Comparison of ENCODE assay signal across 8 mouse cellular contexts in genomic region chr7:120739558-120740101, GRCm38 (mm10). TPM values are rescaled to one million over a fixed set of nuclear protein-coding genes. Genes with fewer than 3 reads are reported as not detected.
DNase-seq lines count a peak whose midpoint lies in the region; ATAC-seq and TF ChIP-seq lines count a peak whose summit lies in the region.

No protein-coding gene starts in this region.

- peak; percentile 36; the same call in 1 of the 2 replicates for TF ChIP-seq CTCF in intestine, postnatal 0 days (IDR thresholded peaks at IDR 0.05; ENCODE audit: low read depth)

- no peak overlapping the region for H3K9ac ChIP-seq in lung, embryonic 15.5 days
- no peak overlapping the region for H3K9ac ChIP-seq in intestine, postnatal 0 days (ENCODE audit: low read depth, low read length)
- H3K9ac ChIP-seq in midbrain, embryonic 13.5 days (replicated peaks) = no peak overlapping the region

- H3K4me2 ChIP-seq in lung, embryonic 15.5 days = no peak overlapping the region
- no peak overlapping the region for H3K4me2 ChIP-seq in intestine, postnatal 0 days (replicated peaks; ENCODE audit: low read depth)
- H3K4me2 ChIP-seq in midbrain, embryonic 13.5 days (replicated peaks) = peak overlapping the region; percentile 11; the same call in 1 of the 2 replicates

- WGBS in lung, embryonic 15.5 days = 7% methylated on average over 5 of the region's 5 CpGs
- WGBS in intestine, postnatal 0 days = 17% methylated on average over 5 of the region's 5 CpGs
- WGBS in midbrain, embryonic 13.5 days = 4% methylated on average over 5 of the region's 5 CpGs

- no peak overlapping the region for H3K4me3 ChIP-seq in lung, embryonic 15.5 days
- H3K4me3 ChIP-seq in intestine, postnatal 0 days (ENCODE audit: low read depth, low read length) = no peak overlapping the region
- H3K4me3 ChIP-seq in midbrain, embryonic 13.5 days (replicated peaks) = no peak overlapping the region

- no peak for DNase-seq in lung, postnatal 25 days (ENCODE audit: low spot score)
- DNase-seq in frontal cortex, adult 2 months (ENCODE audit: extremely low spot score in 1 of 2, low spot score in 1 of 2) = peak; percentile 62 to 66
- DNase-seq in urinary bladder, postnatal 25 days (ENCODE audit: low spot score) = no peak
- DNase-seq in ovary, postnatal 14 days (ENCODE audit: low spot score) = no peak
- DNase-seq in gastrocnemius, postnatal 4 days (ENCODE audit: low spot score in 2 of 2) = no peak

- no peaks in the 10 kb centered on the region for H3K9me3 ChIP-seq in lung, embryonic 15.5 days
- no peaks in the 10 kb centered on the region for H3K9me3 ChIP-seq in intestine, postnatal 0 days (ENCODE audit: control insufficient read depth)
- H3K9me3 ChIP-seq in midbrain, embryonic 13.5 days = no peaks in the 10 kb centered on the region

- H3K4me1 ChIP-seq in lung, embryonic 15.5 days = peaks cover 10% of the 10 kb centered on the region; the same call in 1 of the 2 replicates
- no peaks in the 10 kb centered on the region for H3K4me1 ChIP-seq in intestine, postnatal 0 days (replicated peaks; ENCODE audit: control insufficient read depth, insufficient read depth, low read length)
- H3K4me1 ChIP-seq in midbrain, embryonic 13.5 days (replicated peaks) = peaks cover 13% of the 10 kb centered on the region

- no peaks in the 10 kb centered on the region for H3K27me3 ChIP-seq in lung, embryonic 15.5 days
- H3K27me3 ChIP-seq in intestine, postnatal 0 days (replicated peaks; ENCODE audit: control insufficient read depth, insufficient read depth, low read length) = no peaks in the 10 kb centered on the region
- H3K27me3 ChIP-seq in midbrain, embryonic 13.5 days = no peaks in the 10 kb centered on the region

- ATAC-seq in lung, embryonic 15.5 days (ENCODE audit: borderline replicate concordance, extremely low read depth, low FRiP score, low TSS enrichment) = peak; percentile 33; the same call in 1 of the 2 replicates
- ATAC-seq in intestine, postnatal 0 days = no peak
- ATAC-seq in midbrain, embryonic 13.5 days = peak; percentile 60; the same call in 1 of the 2 replicates

- H3K27ac ChIP-seq in lung, embryonic 15.5 days = no peak overlapping the region
- no peak overlapping the region for H3K27ac ChIP-seq in intestine, postnatal 0 days (ENCODE audit: low read depth, low read length)
- no peak overlapping the region for H3K27ac ChIP-seq in midbrain, embryonic 13.5 days

- H3K36me3 ChIP-seq in lung, embryonic 15.5 days = no peaks in the 10 kb centered on the region
- no peaks in the 10 kb centered on the region for H3K36me3 ChIP-seq in intestine, postnatal 0 days (ENCODE audit: control insufficient read depth, insufficient read depth)
- H3K36me3 ChIP-seq in midbrain, embryonic 13.5 days = peaks cover 2% of the 10 kb centered on the region

RNA-seq across cellular contexts. Expression of gene Vwa3a, which starts 0.5 kb away (rescaled TPM):
- polyA plus RNA-seq in lung, embryonic 15.5 days (2015; fragmentation: Nextera tagmentation; extraction: Ambion mirVana) = 1.1 and 1.3 TPM in 2 replicates
- polyA plus RNA-seq in frontal cortex, adult 2 months (2012; rRNA removed) = 9.5 and 11.2 TPM in 2 replicates
- polyA plus RNA-seq in intestine, postnatal 0 days (2015; fragmentation: Nextera tagmentation; extraction: Ambion mirVana) = 0.25 and 0.33 TPM in 2 replicates
- 0.40 and 1.2 TPM in 2 replicates for polyA plus RNA-seq in midbrain, embryonic 13.5 days (2015; fragmentation: Nextera tagmentation; extraction: Ambion mirVana)
- under 1 TPM; 0.67 to 0.74 TPM for total RNA-seq in gastrocnemius, postnatal 4 days (2021)

Comparison
In these comparisons a context has a peak if more than half of its experiments do, and no peak if none do; other contexts are left out.
1. DNase-seq: peak in frontal cortex, adult 2 months (2 of 2); none in lung, postnatal 25 days (single experiment), urinary bladder, postnatal 25 days (single experiment), ovary, postnatal 14 days (single experiment) and gastrocnemius, postnatal 4 days (0 of 2).